Mouse (Mus musculus): ENCODE results near the gene Smyd1. TPM values are rescaled to one million over a fixed set of nuclear protein-coding genes. Genes with fewer than 3 reads are reported as not detected.
"Not testable (repeated sequence)": the region's sequence is repeated elsewhere in the genome, so short reads cannot be mapped to it uniquely, and the experiment has no call there.

The Smyd1 gene
- total RNA-seq (2021), result 1 to 10 TPM in 1 of 2 experiments, under 1 TPM in 1; 0.96 to 2.4 TPM

DNA sequence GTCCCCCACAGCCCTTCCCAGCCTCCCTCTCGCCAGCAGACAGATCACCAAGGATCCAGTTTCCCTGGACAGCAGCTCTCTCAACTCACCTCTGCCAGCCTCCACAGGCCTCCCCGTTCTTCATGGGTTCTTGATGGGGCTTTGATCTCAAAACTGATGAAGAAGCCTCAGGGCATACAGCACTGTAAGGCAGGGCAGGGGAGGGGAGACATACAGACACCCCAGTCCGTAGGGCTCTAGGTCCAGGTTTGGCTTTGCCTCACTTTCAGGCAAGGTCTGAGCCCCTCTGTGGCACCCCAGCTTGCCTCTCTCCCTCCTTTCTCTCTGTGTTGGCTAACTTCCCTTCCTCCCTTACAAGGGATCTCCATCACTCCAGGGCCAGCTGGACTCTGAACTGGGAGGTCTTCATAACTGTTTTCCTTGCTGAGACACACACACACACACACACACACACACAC is at the start of gene Smyd1:
Smyd1 (minus strand) TSS at position 408 of the 458 bp plus-strand sequence.
- intact Hi-C loops (cut with DNase I), result no loop called here
- no peak for DNase-seq (ENCODE audit: low spot score in 2 of 2)

DNA sequence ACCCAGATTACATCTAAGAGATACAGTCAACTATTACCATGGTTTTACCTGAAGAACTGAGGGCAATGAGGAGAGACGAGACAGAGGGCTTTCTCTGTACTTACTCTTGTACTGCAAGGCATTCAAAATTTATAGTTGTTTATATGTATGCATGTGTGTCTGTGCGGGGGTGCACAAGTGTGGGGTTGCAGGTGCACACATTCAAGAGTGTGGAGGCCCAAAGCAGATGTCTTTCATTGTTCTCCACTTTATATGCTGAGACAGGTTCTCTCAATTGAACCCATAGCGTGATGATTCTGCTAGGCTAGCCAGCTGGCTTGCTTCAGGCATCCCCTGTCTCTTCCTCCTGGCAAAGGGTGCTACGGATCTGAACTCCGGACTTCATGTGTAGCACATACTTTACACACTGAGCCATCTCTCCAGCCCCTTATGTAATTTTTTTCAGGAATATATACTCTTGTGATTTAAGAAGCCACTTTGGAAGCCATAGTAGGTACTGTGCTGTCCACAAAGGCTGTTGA is 49.1 kb upstream of the Smyd1 start:
- intact Hi-C loops (cut with DNase I), result no loop called here
- DNase-seq (ENCODE audit: low spot score in 2 of 2), result no peak

DNA sequence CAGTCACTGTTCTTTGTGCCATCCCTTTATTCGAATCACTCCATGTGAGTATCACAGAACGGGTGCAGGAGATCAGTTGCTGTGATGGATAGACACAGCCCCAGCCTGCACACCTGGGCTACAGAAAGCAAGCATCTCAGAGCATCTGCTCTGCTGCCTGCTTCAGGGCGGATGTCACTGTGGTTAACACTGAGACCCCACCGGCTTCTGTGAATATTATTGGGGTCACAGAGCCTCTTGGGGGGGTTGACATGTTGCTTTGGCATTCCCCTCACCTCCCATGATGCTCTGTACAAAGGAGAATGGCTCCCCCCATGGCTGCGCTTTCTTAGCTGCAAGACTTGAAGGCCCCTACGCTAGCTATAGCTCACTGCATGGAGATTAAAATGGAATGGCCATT is 47.4 kb upstream of the Smyd1 start:
- intact Hi-C loops (cut with DNase I), result no loop called here
- no peak for DNase-seq (ENCODE audit: low spot score in 2 of 2)

DNA sequence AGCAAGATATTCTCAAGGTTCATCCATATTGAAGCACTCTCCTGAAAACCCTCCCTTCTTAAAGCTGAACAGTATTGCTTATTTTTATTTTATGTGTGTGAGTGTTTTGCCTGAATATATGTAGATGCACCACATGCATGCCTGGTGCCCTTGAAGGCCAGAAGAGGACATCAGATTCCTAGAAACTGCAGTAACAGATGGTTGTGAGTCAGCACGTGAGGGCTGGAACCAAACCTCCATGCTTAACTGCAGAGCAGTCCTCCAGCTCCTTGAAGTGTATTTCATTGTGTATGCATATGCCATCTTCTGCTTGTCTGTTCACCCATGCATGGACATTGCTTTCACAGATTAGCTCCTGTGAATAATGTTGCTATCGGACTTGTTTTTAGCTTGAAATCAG is 42.0 kb upstream of the Smyd1 start:
- peak in 1 of 2 experiments; percentile 53 for DNase-seq (ENCODE audit: low spot score in 2 of 2)
- intact Hi-C loops (cut with DNase I), result no loop called here

DNA sequence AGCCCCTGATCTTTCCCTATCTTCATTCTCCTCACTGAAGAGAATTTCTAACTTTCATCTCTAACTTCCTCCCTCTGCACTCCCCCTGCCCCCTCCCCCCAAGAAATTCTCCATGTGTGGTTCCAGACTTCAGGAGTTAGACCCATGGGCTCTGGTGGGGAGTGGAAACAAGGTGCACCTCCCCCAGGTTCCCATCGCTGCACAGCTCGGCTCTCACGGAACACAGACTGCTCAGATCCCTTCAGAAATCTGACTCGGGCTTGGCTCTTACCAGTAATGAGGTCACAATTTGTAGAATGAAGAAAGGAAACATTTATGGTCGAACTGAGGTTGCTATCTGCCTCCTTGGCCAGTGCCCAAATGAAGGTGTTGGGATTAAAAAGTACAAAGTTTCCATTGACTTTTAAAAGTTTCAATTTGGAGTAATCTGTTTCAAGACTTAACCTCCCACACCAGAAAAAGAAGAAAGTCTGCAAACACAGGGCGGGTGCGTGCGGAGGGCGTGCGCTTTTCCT is 39.2 kb upstream of the Smyd1 start:
- intact Hi-C loops (cut with DNase I), result no loop called here

DNA sequence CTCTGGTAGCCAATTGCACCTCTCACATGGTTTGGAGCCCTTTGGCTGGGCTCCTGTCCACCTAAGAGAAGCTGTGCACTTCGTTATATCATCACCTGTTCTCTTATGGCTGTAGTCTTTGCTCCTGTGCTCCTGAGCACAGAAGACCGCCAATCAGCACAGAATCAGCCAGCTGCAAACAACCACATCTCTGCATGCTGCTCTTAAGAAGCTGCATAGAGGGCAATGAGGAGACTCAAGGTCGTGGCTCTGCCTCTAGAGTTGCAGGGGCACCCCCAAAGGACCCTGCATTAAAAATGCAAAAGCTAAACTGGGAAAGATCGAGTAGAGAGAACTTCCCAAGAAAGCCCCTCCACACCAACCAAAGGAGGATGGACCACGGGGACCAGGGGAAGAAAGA is 38.7 kb upstream of the Smyd1 start:
- no peak for DNase-seq (ENCODE audit: low spot score in 2 of 2)
- intact Hi-C loops (cut with DNase I), result no loop called here

More for the DNA sequence above, 39.2 kb upstream of the Smyd1 start:
- DNase-seq (ENCODE audit: low spot score in 2 of 2), result no peak

DNA sequence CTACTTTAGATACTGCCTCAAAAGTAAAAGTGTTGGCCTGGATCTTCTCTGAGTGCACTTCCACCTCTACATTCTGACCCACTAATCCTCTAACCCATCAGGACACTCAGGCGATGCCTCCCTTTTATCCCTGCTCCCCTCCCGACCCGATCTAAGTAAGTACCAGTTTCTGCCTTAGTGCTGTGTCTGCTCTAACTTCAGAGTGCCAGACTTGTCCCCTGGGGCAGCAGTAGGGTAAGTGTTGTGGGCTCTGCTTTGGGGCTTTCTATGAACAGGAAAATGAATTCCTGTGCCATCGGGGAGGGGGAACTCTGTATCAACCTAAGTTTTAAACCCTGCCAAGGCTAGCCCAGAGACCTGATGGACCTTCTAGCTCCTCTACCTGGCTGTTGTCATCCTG is 38.2 kb upstream of the Smyd1 start:
- no peak for DNase-seq (ENCODE audit: low spot score in 2 of 2)
- intact Hi-C loops (cut with DNase I), result no loop called here

DNA sequence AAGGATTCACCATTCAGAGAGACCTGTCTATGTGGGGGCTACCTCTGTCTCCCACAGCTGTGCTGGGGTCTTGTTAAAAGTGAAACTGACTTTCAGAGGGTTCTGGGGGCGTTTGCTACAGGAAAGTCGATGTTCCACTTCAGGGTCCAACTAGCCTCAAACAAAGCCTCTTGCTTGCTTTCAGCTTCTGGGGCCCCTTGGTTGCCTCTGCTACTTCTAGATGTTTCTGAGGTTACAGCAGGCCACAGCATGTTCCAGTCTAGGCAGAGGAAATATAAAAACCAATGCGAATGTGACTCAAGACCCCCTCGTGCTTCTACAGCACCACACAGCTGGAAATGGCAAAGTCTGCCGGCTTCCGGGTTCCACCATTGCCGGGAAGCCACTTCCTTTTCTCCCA is 35.5 kb upstream of the Smyd1 start:
- intact Hi-C loops (cut with DNase I), result no loop called here
- DNase-seq (ENCODE audit: low spot score in 2 of 2), result no peak

DNA sequence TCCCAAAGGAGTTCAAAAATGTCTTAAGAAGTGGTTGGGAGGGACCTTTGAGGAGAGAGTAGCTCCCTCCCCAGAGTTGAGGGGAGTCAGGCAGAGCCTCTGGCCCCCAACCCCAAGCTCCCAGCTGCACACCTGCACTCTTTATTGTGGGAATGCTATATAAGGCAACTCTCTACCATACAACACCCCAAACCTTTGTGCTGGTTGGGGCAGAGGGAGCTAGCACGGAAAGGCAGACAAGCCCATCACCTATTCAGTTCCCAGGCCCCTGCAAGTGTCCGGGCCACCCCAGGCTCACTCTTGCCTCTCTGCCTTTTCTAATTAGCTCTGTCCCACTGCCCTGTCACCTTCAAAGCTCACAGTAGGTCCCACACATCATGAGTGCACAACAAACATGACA is 31.7 kb upstream of the Smyd1 start:
- intact Hi-C loops (cut with DNase I), result no loop called here
- no peak for DNase-seq (ENCODE audit: low spot score in 2 of 2)

DNA sequence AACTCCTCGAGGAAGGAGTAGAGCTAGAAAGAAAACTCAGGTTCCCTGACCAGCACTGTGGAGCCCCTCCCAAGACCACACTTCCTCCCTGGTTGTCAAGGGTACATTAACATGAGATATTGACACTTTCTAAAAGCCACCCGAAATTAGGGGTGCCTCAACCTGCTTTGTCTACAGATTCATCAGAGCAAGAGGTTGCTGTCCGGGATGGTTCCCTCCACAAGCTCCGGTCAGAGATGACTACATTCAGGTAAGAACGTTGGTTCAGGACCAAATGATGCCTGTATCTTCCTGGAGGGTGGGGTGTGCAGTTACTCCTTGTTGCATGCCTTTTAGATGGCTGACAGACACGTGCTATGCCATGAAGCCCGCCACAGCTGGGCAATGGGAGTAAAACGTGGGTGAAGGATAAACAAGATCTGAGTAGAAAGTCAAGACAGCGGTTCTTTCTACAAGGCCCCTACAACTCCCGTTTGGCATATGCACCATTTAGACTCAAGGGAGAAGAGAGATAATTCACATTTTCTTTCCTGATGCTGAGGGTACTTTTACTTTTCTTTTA is 30.9 kb upstream of the Smyd1 start:
- DNase-seq (ENCODE audit: low spot score in 2 of 2), result no peak
- intact Hi-C loops (cut with DNase I), result no loop called here

DNA sequence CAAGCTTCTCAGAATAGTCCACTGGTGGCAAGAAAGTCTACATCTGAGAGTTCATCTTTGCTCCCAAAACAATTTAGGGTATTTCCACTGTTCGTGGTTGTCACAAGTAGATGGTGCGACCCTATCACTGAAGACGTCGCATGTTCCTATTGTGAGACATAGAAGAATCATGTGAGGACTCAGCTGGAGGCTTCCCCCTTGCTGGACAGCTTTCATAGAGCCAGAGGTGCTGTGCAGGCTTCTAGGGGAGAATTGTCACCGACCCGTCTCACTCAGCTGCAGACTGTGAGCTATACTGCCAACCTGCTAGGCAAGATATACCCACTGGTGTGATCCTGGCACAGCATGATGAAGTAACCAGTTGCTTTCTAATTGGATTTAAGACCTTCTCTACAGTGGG is 30.2 kb upstream of the Smyd1 start:
- intact Hi-C loops (cut with DNase I), result no loop called here

DNA sequence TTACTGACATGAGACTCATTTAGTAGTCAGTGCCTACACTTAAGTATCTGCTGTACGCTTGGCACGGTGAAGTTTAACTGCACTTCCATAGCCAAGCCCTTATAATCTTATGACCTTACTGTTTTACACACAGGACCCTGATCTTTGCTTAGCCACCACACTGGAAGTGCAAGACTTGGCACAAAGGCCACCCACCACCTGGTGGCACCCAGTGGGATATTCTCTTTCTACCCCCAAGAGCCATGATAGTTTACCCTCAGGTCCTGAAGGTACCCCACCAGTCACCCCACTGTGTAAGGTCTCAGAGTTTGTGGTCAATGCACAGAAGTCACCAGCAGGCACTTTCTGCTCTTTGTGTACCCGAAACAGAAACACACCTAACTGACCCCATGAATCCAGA is 29.2 kb upstream of the Smyd1 start:
- no peak for DNase-seq (ENCODE audit: low spot score in 2 of 2)
- intact Hi-C loops (cut with DNase I), result no loop called here

More for the DNA sequence above, 30.2 kb upstream of the Smyd1 start:
- no peak for DNase-seq (ENCODE audit: low spot score in 2 of 2)

DNA sequence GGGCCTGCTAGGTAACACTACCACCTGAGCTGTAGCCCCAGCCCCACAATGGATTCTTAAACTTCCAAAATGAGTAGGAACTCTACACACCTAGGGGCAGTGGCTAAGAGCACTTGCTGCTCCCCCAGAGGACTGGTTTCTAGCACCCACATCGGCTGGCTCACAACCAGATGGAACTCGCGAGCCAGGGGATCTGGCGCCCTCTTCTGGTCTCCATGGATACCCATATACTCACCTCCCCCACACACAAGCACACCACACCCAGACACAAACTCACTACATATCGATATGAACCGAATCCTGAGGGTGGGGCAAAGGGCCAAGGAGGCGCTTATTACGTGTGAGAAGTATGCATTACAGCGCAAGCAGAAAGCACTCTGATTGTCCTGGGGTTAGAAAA is 26.0 kb upstream of the Smyd1 start:
- no peak for DNase-seq (ENCODE audit: low spot score in 2 of 2)
- intact Hi-C loops (cut with DNase I), result no loop called here

DNA sequence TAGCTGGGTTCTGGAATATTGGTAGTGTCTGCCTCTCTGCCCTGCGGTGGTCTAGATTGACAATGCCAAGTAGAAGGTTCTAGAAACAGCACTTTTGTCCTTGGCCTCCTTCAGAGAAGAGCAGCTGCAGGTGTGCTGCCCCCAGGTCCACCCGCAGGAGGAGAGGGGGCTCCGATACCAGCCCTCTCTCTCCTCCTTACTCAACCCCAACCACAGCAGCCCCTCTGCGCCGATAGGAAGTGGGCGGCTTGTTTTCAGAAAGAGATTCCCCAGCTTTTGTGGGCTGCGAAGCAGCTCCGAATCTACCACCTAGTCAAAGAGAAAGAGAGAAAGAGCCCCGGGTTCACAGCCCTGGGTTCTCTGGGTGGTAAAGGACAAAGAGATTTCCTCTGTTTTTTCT is 19.1 kb upstream of the Smyd1 start:
- DNase-seq (ENCODE audit: low spot score in 2 of 2), result no peak
- intact Hi-C loops (cut with DNase I), result no loop called here

DNA sequence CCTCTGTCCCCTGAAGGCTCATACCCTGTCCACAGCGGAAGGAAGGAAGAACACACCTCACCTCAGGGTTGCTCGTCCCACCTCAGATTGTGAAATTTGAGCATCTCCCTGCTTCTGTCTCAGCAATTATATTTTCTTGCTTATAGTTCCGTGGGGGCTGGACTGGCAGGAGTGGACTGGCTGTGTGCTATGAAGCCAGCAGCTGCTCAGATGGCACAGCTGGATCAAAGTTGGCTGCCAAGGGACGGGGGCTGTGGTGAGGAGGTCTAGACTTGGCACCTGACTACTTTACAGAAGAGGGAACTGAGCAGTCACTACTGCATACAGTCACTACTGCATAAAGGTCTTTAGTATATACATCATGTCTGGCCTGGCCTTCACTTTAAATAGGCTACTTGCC is 17.3 kb upstream of the Smyd1 start:
- intact Hi-C loops (cut with DNase I), result no loop called here
- no peak for DNase-seq (ENCODE audit: low spot score in 2 of 2)

DNA sequence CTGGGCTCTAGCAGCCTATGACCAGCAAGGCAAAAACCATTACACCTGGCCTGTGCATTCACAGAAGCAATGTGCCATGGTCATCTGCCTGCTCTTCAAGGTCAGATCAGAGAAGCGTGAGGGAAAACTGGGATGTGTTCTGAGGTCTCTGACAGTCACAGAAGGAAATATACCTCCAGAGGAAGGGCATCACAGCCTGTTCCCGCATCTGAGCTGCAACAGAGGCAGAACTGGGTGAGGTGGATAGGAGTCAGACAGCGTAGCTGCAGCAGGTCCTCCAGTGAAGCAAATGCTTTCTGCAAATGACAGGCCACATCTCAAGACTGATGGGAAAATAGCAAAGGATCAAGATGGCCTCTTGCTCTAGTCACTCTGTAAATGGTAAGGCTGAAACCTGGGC is 16.9 kb upstream of the Smyd1 start:
- intact Hi-C loops (cut with DNase I), result no loop called here
- no peak for DNase-seq (ENCODE audit: low spot score in 2 of 2)

DNA sequence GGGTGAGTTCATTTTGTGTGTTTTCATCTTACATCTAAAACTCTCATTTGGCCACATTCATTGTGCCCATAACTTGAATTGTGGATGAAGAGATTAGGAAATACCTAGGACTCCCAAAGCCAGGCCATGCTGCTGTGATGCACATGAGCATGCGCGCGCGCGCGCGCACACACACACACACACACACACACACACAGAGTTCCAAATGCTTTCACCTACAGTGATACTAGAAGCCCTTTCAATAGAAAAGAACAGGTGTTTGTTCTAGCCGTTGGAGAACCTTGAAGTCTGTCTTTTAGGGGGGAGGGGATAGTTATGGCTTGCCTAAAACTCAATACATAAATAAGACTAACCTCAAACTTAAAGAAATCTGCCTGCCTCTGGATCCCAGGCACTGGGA is 15.6 kb upstream of the Smyd1 start:
- intact Hi-C loops (cut with DNase I), result no loop called here
- no peak for DNase-seq (ENCODE audit: low spot score in 2 of 2)

DNA sequence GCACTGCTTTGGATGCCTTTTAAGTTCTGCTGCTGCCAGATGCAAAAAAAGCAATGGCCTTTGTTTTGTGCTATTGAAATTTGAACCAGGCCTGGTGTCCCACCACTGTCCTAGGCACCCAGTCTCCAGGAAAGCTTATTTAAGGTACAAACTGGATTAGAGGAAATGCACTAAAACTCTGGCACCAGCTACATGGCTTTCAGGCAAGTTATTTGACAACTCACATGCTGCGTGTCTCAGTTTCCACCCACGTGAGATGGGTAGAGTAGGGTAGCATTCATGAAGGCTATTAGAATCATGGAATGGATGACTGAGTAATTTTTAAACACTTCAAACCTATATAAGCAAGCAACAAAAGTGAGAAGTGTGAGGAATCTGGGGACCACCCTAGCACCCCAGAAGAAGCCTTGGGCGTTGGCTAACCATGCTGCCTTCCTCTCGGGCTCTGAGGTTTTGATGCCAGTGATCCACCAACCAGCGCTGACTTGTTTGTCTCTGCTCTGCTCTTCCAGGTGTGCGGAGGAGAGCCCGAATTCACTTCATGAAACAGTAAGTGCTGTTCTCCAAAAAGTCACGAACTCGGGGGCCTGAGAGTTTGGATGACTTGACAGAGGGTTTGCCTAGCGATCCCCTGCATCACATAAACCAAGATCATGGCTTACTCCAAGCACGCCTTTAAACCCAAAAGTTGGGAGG is 11.7 kb upstream of the Smyd1 start:
- intact Hi-C loops (cut with DNase I), result no loop called here
- peak in 1 of 2 experiments; percentile 12 for DNase-seq (ENCODE audit: low spot score in 2 of 2)

DNA sequence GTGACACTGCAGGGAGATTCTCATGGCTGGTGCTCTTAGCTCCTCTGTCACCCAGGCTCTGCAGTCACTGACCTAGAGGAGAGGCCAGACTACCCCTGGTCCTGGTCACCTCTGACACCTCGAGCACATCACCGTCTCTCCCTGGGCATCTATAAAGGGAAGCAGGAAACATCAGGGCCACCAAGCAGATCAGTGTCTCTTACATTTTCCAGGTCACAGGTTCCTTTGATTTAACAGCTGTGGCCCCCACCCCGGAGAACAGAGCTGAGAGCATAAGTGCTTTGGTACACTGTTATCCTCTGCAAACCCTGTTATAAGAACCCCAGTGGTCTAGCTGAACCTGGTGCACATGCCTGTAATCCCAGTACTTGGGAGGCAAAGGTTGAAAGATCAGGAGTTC is 11.0 kb upstream of the Smyd1 start:
- intact Hi-C loops (cut with DNase I), result no loop called here
- DNase-seq (ENCODE audit: low spot score in 2 of 2), result no peak

DNA sequence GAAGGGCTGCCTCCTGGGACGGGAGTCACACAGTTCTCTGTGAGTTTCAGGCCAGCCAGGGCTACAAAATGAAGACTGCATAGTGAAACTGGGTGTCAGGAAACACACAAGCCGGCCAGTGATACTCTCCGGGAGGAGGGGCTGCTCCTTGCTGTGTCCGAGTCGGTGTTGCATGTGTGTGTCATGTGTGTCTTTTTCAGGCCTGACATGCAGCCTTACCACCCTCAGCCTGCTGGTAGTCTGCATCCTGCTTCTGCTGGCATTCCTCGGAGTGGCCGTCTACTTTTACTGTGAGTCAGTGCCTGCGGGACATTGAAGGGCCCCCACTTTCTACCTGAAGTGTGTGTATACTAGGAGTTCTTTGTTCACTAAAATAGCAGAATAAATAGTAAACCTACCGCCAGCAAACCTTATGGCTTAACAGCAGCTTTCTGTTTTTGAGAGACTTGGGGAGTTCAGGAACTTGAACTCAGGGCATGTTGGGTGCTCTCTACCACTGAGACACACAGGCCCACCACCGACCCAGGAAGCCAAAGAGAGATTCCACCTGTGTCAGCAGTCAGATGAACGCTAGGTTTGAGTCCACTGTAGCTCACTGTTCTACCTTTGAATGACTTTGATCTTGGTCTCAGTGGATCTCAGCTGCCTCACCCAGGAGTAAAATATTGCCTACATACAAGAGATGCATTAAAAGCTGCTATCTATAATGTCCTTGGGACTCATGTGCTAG is 10.4 kb upstream of the Smyd1 start:
- intact Hi-C loops (cut with DNase I), result no loop called here
- DNase-seq (ENCODE audit: low spot score in 2 of 2), result no peak

DNA sequence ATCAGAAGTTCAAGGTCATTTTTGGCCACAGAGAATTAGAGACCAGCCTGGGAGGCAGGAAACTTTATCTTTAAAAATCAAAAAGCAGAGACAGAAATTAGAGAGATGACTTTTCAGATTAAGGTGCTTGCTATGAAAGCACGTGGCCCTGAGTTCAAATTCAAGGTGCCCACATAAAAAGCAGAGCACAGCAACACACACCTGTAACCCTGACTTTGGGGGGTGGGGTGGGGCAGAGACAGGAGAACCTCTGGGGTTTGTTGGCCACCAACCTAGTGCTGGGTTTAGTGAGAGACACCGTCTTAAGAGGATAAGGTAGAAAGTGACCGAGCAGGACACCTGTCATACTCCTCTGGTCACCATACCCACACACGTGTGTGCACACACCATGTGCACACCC is 9.5 kb upstream of the Smyd1 start:
- intact Hi-C loops (cut with DNase I), result not testable (repeated sequence)

More for the DNA sequence above, 9.5 kb upstream of the Smyd1 start:
- not testable (repeated sequence) for DNase-seq (ENCODE audit: low spot score in 2 of 2)

Data from left cerebral cortex, postnatal 25 days (tissue).